In the genomic region with DNA sequence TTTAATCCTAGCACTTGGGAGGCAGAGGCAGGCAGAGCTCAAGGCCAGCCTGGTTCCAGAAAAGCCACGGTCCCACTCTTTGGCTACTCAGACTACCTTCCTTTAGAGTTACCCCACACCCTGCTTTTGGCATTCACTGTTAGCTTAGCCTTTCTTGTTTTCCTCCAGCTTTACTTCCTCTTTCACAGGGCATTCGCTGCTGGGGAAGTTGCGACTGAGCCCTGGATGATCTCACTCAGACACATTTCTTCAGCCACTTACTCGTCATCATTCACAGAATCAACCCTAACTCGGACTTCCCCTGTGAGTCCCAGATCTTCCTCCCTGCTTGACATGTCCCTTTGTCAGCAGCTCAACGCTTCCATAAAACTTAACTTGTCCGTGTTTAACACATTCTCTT, we compare ENCODE assay signal across 14 mouse cellular contexts. TPM values are rescaled to one million over a fixed set of nuclear protein-coding genes. Genes with fewer than 3 reads are reported as not detected.
DNase-seq lines count a peak whose midpoint lies in the region; ATAC-seq and TF ChIP-seq lines count a peak whose summit lies in the region.
"Had no signal": no experiment of that assay in that cellular context is flagged by ENCODE, and none has a peak within 500 bp of the region (broad histone marks: within the 10 kb centered on the region; RNA-seq: fewer than 3 reads in every experiment).

No protein-coding gene starts in this region.

- no peaks in the 10 kb centered on the region for H3K36me3 ChIP-seq in liver, embryonic 16.5 days (ENCODE audit: control insufficient read depth, insufficient read depth)
- H3K36me3 ChIP-seq: limb, embryonic 10.5 days had no signal

- H3K9me3 ChIP-seq in liver, embryonic 16.5 days (replicated peaks; ENCODE audit: control insufficient read depth, low read length): no peaks in the 10 kb centered on the region
- H3K9me3 ChIP-seq: limb, embryonic 10.5 days had no signal

- 0 out of 2 replicates have a peak overlapping the region, but pooled peaks have one; percentile 12 for H3K4me2 ChIP-seq in liver, embryonic 16.5 days (ENCODE audit: low read depth, low read length)
- H3K4me2 ChIP-seq: heart, embryonic 11.5 days had no signal

- peak; percentile 27; the same call in 1 of the 2 replicates for ATAC-seq in liver, embryonic 16.5 days (ENCODE audit: low read depth)
- ATAC-seq: midbrain, embryonic 16.5 days had no signal

- peak; percentile 76 for DNase-seq in lung, postnatal 25 days (ENCODE audit: low spot score)
- DNase-seq in lung, postnatal 10 days: no peak
- DNase-seq in spleen, postnatal 36 days (ENCODE audit: low spot score in 2 of 2): peak; percentile 81 to 85
- no peak for DNase-seq in frontal cortex, postnatal 25 days (ENCODE audit: low spot score in 2 of 2)
- no peak for DNase-seq in kidney, adult 18-20 months
- DNase-seq in gastrocnemius, adult 2 months: no peak
- DNase-seq: cerebellum, adult 9-11 months; kidney, adult 11 months had no signal

- no peaks in the 10 kb centered on the region for H3K27me3 ChIP-seq in liver, embryonic 16.5 days (ENCODE audit: control insufficient read depth, insufficient read depth, low read depth, low read length)

- under 1% methylated on average over 7 of the region's 7 CpGs for WGBS in bone marrow, adult 2 months
- 17% methylated on average over 7 of the region's 7 CpGs for WGBS in liver, embryonic 16.5 days (ENCODE audit: insufficient replicate concordance)

- no peak overlapping the region for H3K4me3 ChIP-seq in bone marrow, adult 2 months (replicated peaks; ENCODE audit: control insufficient read depth, low read depth, low read length)
- H3K4me3 ChIP-seq in liver, embryonic 16.5 days (ENCODE audit: low read depth, low read length): no peak overlapping the region
- H3K4me3 ChIP-seq in gastrocnemius, adult 2 months: no peak overlapping the region
- H3K4me3 ChIP-seq: erythroblast, embryonic 14.5 days; limb, embryonic 10.5 days had no signal

- peak overlapping the region; percentile 88 for H3K27ac ChIP-seq in bone marrow, adult 2 months (ENCODE audit: control insufficient read depth, insufficient read depth, low read depth, low read length, poor library complexity)
- peak overlapping the region; percentile 25; the same call in 1 of the 2 replicates for H3K27ac ChIP-seq in liver, embryonic 16.5 days (ENCODE audit: low read length)
- no peak overlapping the region; the same call in 1 of the 2 replicates for H3K27ac ChIP-seq in gastrocnemius, adult 2 months
- H3K27ac ChIP-seq: limb, embryonic 10.5 days had no signal

- intact Hi-C loops in gastrocnemius, adult 2 months (cut with DNase I): no loop called here

- TF ChIP-seq CTCF in bone marrow, adult 2 months (IDR thresholded peaks at IDR 0.05; ENCODE audit: control insufficient read depth, insufficient read depth, low read length): no peak
- TF ChIP-seq CTCF in gastrocnemius, adult 2 months (IDR thresholded peaks at IDR 0.05): no peak

- H3K9ac ChIP-seq in liver, embryonic 16.5 days (ENCODE audit: low read depth, low read length): no peak overlapping the region

- H3K4me1 ChIP-seq in bone marrow, adult 2 months (ENCODE audit: control insufficient read depth, insufficient read depth, low read length): peaks cover 5% of the 10 kb centered on the region
- no peaks in the 10 kb centered on the region; the same call in 1 of the 2 replicates for H3K4me1 ChIP-seq in liver, embryonic 16.5 days (ENCODE audit: control insufficient read depth, low read depth, low read length)

- TF ChIP-seq POLR2A in bone marrow, adult 2 months (IDR thresholded peaks at IDR 0.05; ENCODE audit: borderline replicate concordance, control insufficient read depth, low read depth, low read length): no peak

RNA-seq across cellular contexts. Expression of a gene that starts 49.1 kb away (rescaled TPM):
- polyA plus RNA-seq in bone marrow, adult 2 months (2011; ENCODE audit: insufficient read depth, insufficient read length, low replicate concordance, missing spikeins): 2.5 and 4.5 TPM in 2 replicates
- polyA plus RNA-seq in liver, embryonic 16.5 days (2015; fragmentation: Nextera tagmentation; extraction: Ambion mirVana): 0.86 and 1.1 TPM in 2 replicates
- 1 to 10 TPM; 2.8 to 8.4 TPM for total RNA-seq in gastrocnemius, adult 2 months (2021)

Comparison
In these comparisons a context has a peak if more than half of its experiments do, and no peak if none do; other contexts are left out.
1. DNase-seq: peak in lung, postnatal 25 days (single experiment) and spleen, postnatal 36 days (2 of 2); none in lung, postnatal 10 days (single experiment), frontal cortex, postnatal 25 days (0 of 2), kidney, adult 18-20 months (single experiment) and gastrocnemius, adult 2 months (single experiment).